Mouse (Mus musculus): ENCODE data around the gene Prcp. TPM values are rescaled to one million over a fixed set of nuclear protein-coding genes. Genes with fewer than 3 reads are reported as not detected.

Prcp gene
- total and polyA plus RNA-seq, 3 experiments, result 40.3 to 48.4 TPM; not detected in 1

- no peak for TF ChIP-seq USF2 (IDR thresholded peaks at IDR 0.05; ENCODE audit: borderline replicate concordance in 1 of 2, insufficient read depth in 1 of 2, low read depth in 1 of 2, low read length in 2 of 2)
- TF ChIP-seq MAZ (IDR thresholded peaks at IDR 0.05; ENCODE audit: low read depth, low read length), result no peak
- TF ChIP-seq NRF1 (IDR thresholded peaks at IDR 0.05; ENCODE audit: insufficient read depth, low read depth, low read length, poor library complexity, severe bottlenecking), result no peak
Observed at GRCm38 (mm10) chr7:92836447-92836846, 37.8 kb upstream of the Prcp start (continued).

GRCm38 (mm10) chr7:92837226-92837625 is 37.0 kb upstream of the Prcp start:
- DNase-seq (ENCODE audit: low read depth, low spot score), result no peak
- Histone ChIP-seq H3K4me3 (ENCODE audit: control insufficient read depth in 1 of 2, insufficient read depth in 1 of 2, low read depth in 2 of 2, low read length in 2 of 2) (no peak overlapping the region), H3K36me3 (ENCODE audit: control insufficient read depth in 1 of 2, insufficient read depth in 2 of 2, low read length in 2 of 2) (no peaks in the 10 kb centered on the region), H3K9ac (ENCODE audit: control insufficient read depth, low read depth, low read length, poor library complexity, severe bottlenecking) (no peak overlapping the region), H3K4me1 (ENCODE audit: control insufficient read depth in 1 of 2, insufficient read depth in 2 of 2, low read length in 2 of 2) (no peaks in the 10 kb centered on the region), H3K9me3 (replicated peaks; ENCODE audit: insufficient read depth, low read length) (no peaks in the 10 kb centered on the region), H3K79me2 (ENCODE audit: control insufficient read depth, insufficient read depth, low read length, poor library complexity) (no peaks in the 10 kb centered on the region), H3K27ac (ENCODE audit: control insufficient read depth, low read depth, low read length) (no peak overlapping the region), H3K27me3 (ENCODE audit: control insufficient read depth in 1 of 2, insufficient read depth in 2 of 2, low read length in 2 of 2) (no peaks in the 10 kb centered on the region)
- TF ChIP-seq RCOR1 (IDR thresholded peaks at IDR 0.05; ENCODE audit: low read depth, low read length), result no peak
- TF ChIP-seq KAT2A (conservative IDR thresholded peaks at IDR 0.05; ENCODE audit: low read depth, low read length), result no peak
- TF ChIP-seq TBP (IDR thresholded peaks at IDR 0.05; ENCODE audit: low read depth, low read length), result no peak
- TF ChIP-seq ZNF384 (IDR thresholded peaks at IDR 0.05; ENCODE audit: low read depth, low read length), result no peak
- no peak for TF ChIP-seq MAFK (IDR thresholded peaks at IDR 0.05; ENCODE audit: borderline replicate concordance, low read depth, low read length)
- TF ChIP-seq MYB (IDR thresholded peaks at IDR 0.05; ENCODE audit: low read depth, low read length), result no peak
- TF ChIP-seq HCFC1 (IDR thresholded peaks at IDR 0.05; ENCODE audit: low read depth, low read length), result no peak
- no peak for TF ChIP-seq SMC3 (IDR thresholded peaks at IDR 0.05; ENCODE audit: low read depth, low read length)
- TF ChIP-seq EP300 (IDR thresholded peaks at IDR 0.05; ENCODE audit: low read depth in 1 of 2, low read length in 2 of 2), result no peak
- TF ChIP-seq UBTF (IDR thresholded peaks at IDR 0.05; ENCODE audit: borderline replicate concordance, insufficient read depth, low read depth, low read length), result no peak
- TF ChIP-seq POLR2A (IDR thresholded peaks at IDR 0.05; ENCODE audit: control insufficient read depth in 1 of 2, insufficient read depth in 1 of 2, low read depth in 1 of 2, low read length in 2 of 2, poor library complexity in 1 of 2), result no peak
- TF ChIP-seq MEF2A (IDR thresholded peaks at IDR 0.05; ENCODE audit: extremely low read depth, insufficient replicate concordance, low read depth, low read length, poor library complexity, severe bottlenecking), result no peak
- no peak for TF ChIP-seq NRF1 (IDR thresholded peaks at IDR 0.05; ENCODE audit: insufficient read depth, low read depth, low read length, poor library complexity, severe bottlenecking)
- no peak for TF ChIP-seq NELFE (IDR thresholded peaks at IDR 0.05; ENCODE audit: low read depth, low read length)
- TF ChIP-seq GABPA (IDR thresholded peaks at IDR 0.05; ENCODE audit: low read depth, low read length), result no peak
- no peak for TF ChIP-seq JUND (IDR thresholded peaks at IDR 0.05; ENCODE audit: low read depth, low read length)
- TF ChIP-seq CTCF (IDR thresholded peaks at IDR 0.05 in 2 of 3, conservative IDR thresholded peaks at IDR 0.05 in 1 of 3; ENCODE audit: control insufficient read depth in 1 of 3, insufficient read depth in 1 of 3, low read depth in 2 of 3, low read length in 3 of 3, poor library complexity in 1 of 3, severe bottlenecking in 1 of 3), result no peak
- no peak for TF ChIP-seq MAZ (IDR thresholded peaks at IDR 0.05; ENCODE audit: low read depth, low read length)
- TF ChIP-seq ELF1 (IDR thresholded peaks at IDR 0.05; ENCODE audit: low read depth, low read length), result no peak
